Mouse (Mus musculus): ENCODE results near the gene Acoxl. TPM values are rescaled to one million over a fixed set of nuclear protein-coding genes. Genes with fewer than 3 reads are reported as not detected.

Gene Acoxl
- not detected in 2 replicates for polyA plus RNA-seq (2012; ENCODE audit: insufficient read depth, low replicate concordance)

DNA sequence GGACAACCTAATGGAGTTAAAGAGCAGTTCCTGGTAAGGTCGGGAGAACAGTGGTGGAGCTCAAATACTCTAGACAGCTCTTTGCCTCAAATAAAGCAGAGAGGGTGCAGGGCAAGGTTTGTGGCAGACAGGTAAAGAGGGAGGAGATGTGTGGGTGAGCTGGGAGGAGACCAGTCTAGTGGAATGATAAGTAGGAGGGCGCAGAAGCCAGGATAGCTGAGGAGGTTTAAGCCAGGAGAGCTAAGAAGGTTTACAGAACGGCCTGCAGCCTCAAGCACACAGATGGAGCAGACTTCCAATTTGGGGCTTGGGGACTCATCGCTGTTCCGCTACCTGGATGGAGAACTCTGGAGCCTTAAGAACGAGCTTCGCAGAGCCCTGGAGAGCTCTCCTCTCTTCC lies at the start of gene Acoxl:
Gene Acoxl, plus strand, starts transcription at position 301 of the 400 bp plus-strand sequence.
- H3K27me3 ChIP-seq (replicated peaks), result peaks cover 75% of the 10 kb centered on the region
- TF ChIP-seq GATA1 (IDR thresholded peaks at IDR 0.05; ENCODE audit: borderline replicate concordance, low read length) (no peak), FLI1 (IDR thresholded peaks at IDR 0.05; ENCODE audit: low read length) (no peak)

DNA sequence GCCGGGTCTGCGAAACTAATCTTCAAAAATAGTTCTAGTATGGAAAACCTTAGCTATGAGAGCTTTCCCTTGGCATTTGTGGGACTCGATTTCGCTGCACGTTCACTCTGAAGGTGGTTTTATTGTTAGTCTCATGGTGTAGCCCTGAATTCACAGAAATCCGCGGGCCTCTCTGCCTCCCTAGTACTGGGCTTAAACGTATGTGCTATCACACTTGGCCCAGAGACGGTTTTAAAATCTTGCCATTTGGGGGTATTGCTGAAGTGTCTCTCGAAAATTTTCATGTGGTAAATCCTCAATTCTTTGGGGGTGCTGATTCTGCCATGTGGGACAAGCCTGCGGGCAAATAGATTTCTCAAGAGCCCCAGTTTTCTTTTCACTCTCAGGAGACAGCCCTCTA lies 49.5 kb upstream of the Acoxl start:
- peaks cover 32% of the 10 kb centered on the region for H3K4me1 ChIP-seq
- no peaks in the 10 kb centered on the region for H3K36me3 ChIP-seq (replicated peaks; ENCODE audit: low read length)
- H3K27me3 ChIP-seq (replicated peaks), result peaks cover 5% of the 10 kb centered on the region
- peak overlapping the region; percentile 91 for H3K4me3 ChIP-seq (replicated peaks)
- TF ChIP-seq GATA1 (IDR thresholded peaks at IDR 0.05; ENCODE audit: borderline replicate concordance, low read length) (no peak), FLI1 (IDR thresholded peaks at IDR 0.05; ENCODE audit: low read length) (no peak)
- H3K9me3 ChIP-seq, result no peaks in the 10 kb centered on the region

More for the DNA sequence above, at the start of gene Acoxl:
- Histone ChIP-seq H3K36me3 (replicated peaks; ENCODE audit: low read length) (no peaks in the 10 kb centered on the region), H3K4me3 (replicated peaks) (no peak within 1 kb of the TSS), H3K4me1 (no peaks in the 10 kb centered on the region), H3K9me3 (no peaks in the 10 kb centered on the region)

DNA sequence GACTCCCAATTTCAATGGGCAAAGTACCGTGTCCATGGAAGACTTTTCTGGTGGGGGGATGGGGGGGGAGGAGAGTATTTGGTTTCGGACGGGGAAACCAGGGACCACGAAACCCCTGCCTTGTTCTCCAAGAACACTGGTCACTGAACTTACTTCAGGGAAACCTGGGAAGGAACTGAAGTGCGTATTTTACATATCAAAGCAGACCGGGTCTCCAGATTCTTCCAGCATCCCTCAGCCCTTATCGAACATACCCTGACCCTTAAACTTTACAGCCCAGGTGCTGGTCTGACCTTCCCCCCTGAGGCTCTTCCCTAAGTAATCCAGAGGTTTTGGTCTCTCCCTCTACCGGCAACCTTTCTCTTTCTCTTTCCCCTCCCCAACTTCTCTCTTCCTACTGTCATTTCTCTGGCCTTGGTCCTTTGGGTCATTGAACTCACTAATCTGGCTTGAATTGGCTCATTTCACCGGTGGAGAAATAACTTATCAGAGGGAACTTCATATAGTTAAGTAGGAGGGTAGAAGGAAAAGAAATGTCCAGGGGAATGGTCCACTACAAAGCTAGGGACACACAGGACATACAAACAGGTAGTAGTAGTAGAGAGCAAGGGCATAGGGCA lies 48.9 kb upstream of the Acoxl start:
- no peak for TF ChIP-seq GATA1 (IDR thresholded peaks at IDR 0.05; ENCODE audit: borderline replicate concordance, low read length)
- TF ChIP-seq FLI1 (IDR thresholded peaks at IDR 0.05; ENCODE audit: low read length), result no peak
- H3K4me1 ChIP-seq, result peaks cover 32% of the 10 kb centered on the region
- H3K36me3 ChIP-seq (replicated peaks; ENCODE audit: low read length), result no peaks in the 10 kb centered on the region
- H3K4me3 ChIP-seq (replicated peaks), result peak overlapping the region; percentile 91
- H3K27me3 ChIP-seq (replicated peaks), result peaks cover 5% of the 10 kb centered on the region
- H3K9me3 ChIP-seq, result no peaks in the 10 kb centered on the region

GRCm38 (mm10) chr2:127791919-127792603 lies 46.6 kb upstream of the Acoxl start, which contains the start of gene Mtln:
Gene Mtln (minus strand): TSS chr2:127792488.
- Histone ChIP-seq H3K9me3 (no peaks in the 10 kb centered on the region), H3K4me1 (peaks cover 32% of the 10 kb centered on the region), H3K4me3 (replicated peaks) (peak within 1 kb of the TSS; percentile 95), H3K27me3 (replicated peaks) (no peaks in the 10 kb centered on the region), H3K36me3 (replicated peaks; ENCODE audit: low read length) (no peaks in the 10 kb centered on the region)
- TF ChIP-seq GATA1 (IDR thresholded peaks at IDR 0.05; ENCODE audit: borderline replicate concordance, low read length) (no peak), FLI1 (IDR thresholded peaks at IDR 0.05; ENCODE audit: low read length) (no peak)

GRCm38 (mm10) chr2:127831401-127832102 lies 7.1 kb upstream of the Acoxl start, which contains the start of gene Bub1:
Gene Bub1 (minus strand): TSS chr2:127831865.
- TF ChIP-seq GATA1 (IDR thresholded peaks at IDR 0.05; ENCODE audit: borderline replicate concordance, low read length) (no peak), FLI1 (IDR thresholded peaks at IDR 0.05; ENCODE audit: low read length) (no peak)
- Histone ChIP-seq H3K9me3 (no peaks in the 10 kb centered on the region), H3K4me3 (replicated peaks) (peak within 1 kb of the TSS; percentile 96), H3K4me1 (peaks cover 17% of the 10 kb centered on the region), H3K36me3 (replicated peaks; ENCODE audit: low read length) (peaks cover 16% of the 10 kb centered on the region), H3K27me3 (replicated peaks) (peaks cover 15% of the 10 kb centered on the region)

GRCm38 (mm10) chr2:127832103-127832832 lies 6.4 kb upstream of the Acoxl start:
- H3K4me3 ChIP-seq (replicated peaks), result peak overlapping the region; percentile 96
- peaks cover 17% of the 10 kb centered on the region for H3K4me1 ChIP-seq
- TF ChIP-seq GATA1 (IDR thresholded peaks at IDR 0.05; ENCODE audit: borderline replicate concordance, low read length) (no peak), FLI1 (IDR thresholded peaks at IDR 0.05; ENCODE audit: low read length) (no peak)
- peaks cover 21% of the 10 kb centered on the region for H3K27me3 ChIP-seq (replicated peaks)
- H3K9me3 ChIP-seq, result no peaks in the 10 kb centered on the region
- H3K36me3 ChIP-seq (replicated peaks; ENCODE audit: low read length), result peaks cover 9% of the 10 kb centered on the region

DNA sequence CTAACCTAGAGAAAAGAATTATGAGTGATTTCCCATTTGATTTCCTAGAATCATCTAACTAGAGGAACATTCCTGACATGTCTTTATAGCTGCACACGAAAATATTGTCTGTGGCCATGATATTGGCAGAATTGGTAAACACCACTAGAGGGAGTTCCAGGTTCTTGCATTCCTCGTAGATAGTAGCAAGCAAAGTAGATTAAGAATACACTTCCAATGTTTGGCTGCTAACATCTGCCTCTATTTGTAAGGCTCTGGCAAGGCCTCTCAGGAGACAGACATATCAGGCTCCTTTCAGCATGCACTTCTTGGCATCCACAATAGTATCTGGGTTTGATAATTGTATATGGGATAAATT lies 5.9 kb upstream of the Acoxl start:
- TF ChIP-seq GATA1 (IDR thresholded peaks at IDR 0.05; ENCODE audit: borderline replicate concordance, low read length), result no peak
- no peak for TF ChIP-seq FLI1 (IDR thresholded peaks at IDR 0.05; ENCODE audit: low read length)
- H3K4me3 ChIP-seq (replicated peaks), result peak overlapping the region; percentile 96
- H3K9me3 ChIP-seq, result no peaks in the 10 kb centered on the region
- H3K4me1 ChIP-seq, result peaks cover 17% of the 10 kb centered on the region
- H3K27me3 ChIP-seq (replicated peaks), result peaks cover 25% of the 10 kb centered on the region
- peaks cover 3% of the 10 kb centered on the region for H3K36me3 ChIP-seq (replicated peaks; ENCODE audit: low read length)

GRCm38 (mm10) chr2:127839425-127839824 lies 749 bp downstream of the Acoxl start:
- peaks cover 68% of the 10 kb centered on the region for H3K27me3 ChIP-seq (replicated peaks)
- no peaks in the 10 kb centered on the region for H3K36me3 ChIP-seq (replicated peaks; ENCODE audit: low read length)
- no peaks in the 10 kb centered on the region for H3K9me3 ChIP-seq
- H3K4me3 ChIP-seq (replicated peaks), result no peak overlapping the region
- H3K4me1 ChIP-seq, result no peaks in the 10 kb centered on the region
- TF ChIP-seq FLI1 (IDR thresholded peaks at IDR 0.05; ENCODE audit: low read length), result no peak

DNA sequence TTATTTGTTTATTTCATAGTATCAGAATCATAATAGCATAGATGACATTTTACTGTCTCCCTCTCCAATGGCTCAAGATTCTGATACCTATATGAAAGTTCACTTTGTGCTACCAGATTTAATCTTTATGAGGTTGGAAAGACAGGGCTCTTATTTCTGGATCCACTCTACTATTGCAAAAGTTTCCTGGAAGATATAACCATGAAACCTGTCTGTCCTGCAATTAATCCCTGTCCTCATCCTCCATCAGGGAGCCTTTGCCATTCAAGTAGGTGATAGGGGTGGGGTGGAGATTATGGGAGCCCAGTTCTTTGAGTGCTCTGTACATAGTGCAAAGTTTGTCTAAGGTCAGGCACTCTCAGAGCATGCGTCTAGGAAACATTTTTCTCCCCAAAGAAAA lies 2.7 kb downstream of the Acoxl start:
- no peak overlapping the region for H3K4me3 ChIP-seq (replicated peaks)

More for the DNA sequence above, 2.7 kb downstream of the Acoxl start:
- Histone ChIP-seq H3K4me1 (peaks cover 10% of the 10 kb centered on the region), H3K36me3 (replicated peaks; ENCODE audit: low read length) (no peaks in the 10 kb centered on the region), H3K9me3 (no peaks in the 10 kb centered on the region), H3K27me3 (replicated peaks) (peaks cover 62% of the 10 kb centered on the region)
- TF ChIP-seq GATA1 (IDR thresholded peaks at IDR 0.05; ENCODE audit: borderline replicate concordance, low read length) (no peak), FLI1 (IDR thresholded peaks at IDR 0.05; ENCODE audit: low read length) (no peak)

All from megakaryocyte, embryonic 14.5 days (primary cell).